ENCODE assay signal across 10 mouse cellular contexts in the genomic region with DNA sequence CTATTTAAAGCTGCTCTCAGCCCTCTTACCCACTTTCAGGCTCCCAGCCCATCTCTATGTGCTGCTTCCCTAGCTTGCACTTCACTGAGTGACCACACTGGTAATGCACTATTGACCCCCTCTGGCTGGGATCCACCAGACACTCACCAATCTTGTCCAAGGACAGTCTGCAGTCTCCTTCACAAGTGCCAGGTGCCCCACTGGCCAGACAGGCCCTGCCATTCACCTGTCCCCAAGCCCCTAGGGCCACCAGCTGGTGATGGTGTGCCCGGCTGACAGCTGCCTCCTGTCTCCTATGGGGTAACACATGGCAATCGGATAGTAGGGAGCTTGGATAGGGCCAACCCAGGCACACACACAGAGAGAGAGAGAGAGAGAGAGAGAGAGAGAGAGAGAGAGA. TPM values are rescaled to one million over a fixed set of nuclear protein-coding genes. Genes with fewer than 3 reads are reported as not detected.
DNase-seq lines count a peak whose midpoint lies in the region; ATAC-seq and TF ChIP-seq lines count a peak whose summit lies in the region.
"Had no signal": no experiment of that assay in that cellular context is flagged by ENCODE, and none has a peak within 500 bp of the region (broad histone marks: within the 10 kb centered on the region; RNA-seq: fewer than 3 reads in every experiment).

No protein-coding gene starts in this region.

- no peak overlapping the region for H3K4me2 ChIP-seq in kidney, embryonic 16.5 days (replicated peaks; ENCODE audit: low read depth, low read length)
- H3K4me2 ChIP-seq in CH12.LX (ENCODE audit: insufficient read depth, low read depth, poor library complexity, severe bottlenecking) = peak overlapping the region; percentile 95
- H3K4me2 ChIP-seq in hindbrain, embryonic 15.5 days = peak overlapping the region; percentile 65

- no peak for TF ChIP-seq RAD21 in CH12.LX (IDR thresholded peaks at IDR 0.05; ENCODE audit: low read depth, low read length)

- no peak for DNase-seq in kidney, adult 11 months
- DNase-seq in CH12.LX (ENCODE audit: extremely low read depth) = no peak
- DNase-seq in cerebellum, adult 2 months = peak; percentile 81 to 88
- DNase-seq in urinary bladder, postnatal 10 days (ENCODE audit: low spot score) = no peak
- DNase-seq in spleen, postnatal 10 days (ENCODE audit: low spot score in 2 of 2) = no peak
- no peak for DNase-seq in adrenal gland, postnatal 14 days
- DNase-seq: adrenal gland, adult 2 months had no signal

- TF ChIP-seq POLR2A in CH12.LX (IDR thresholded peaks at IDR 0.05; ENCODE audit: low read depth, low read length) = no peak; the same call in 1 of the 2 replicates
- no peak for TF ChIP-seq POLR2A in cerebellum, adult 2 months (IDR thresholded peaks at IDR 0.05; ENCODE audit: borderline replicate concordance, insufficient read depth, low read length)

- H3K4me3 ChIP-seq in kidney, embryonic 16.5 days (ENCODE audit: low read length) = peak overlapping the region; percentile 77; the same call in 1 of the 2 replicates
- H3K4me3 ChIP-seq in CH12.LX (replicated peaks in 1 of 3; ENCODE audit: low read depth in 2 of 3, low read length in 2 of 3, poor library complexity in 1 of 3) = peak overlapping the region; percentile 94 to 100 (median 99)
- H3K4me3 ChIP-seq in cerebellum, adult 2 months (replicated peaks; ENCODE audit: insufficient read depth, low read depth, low read length) = peak overlapping the region; percentile 67
- H3K4me3 ChIP-seq in hindbrain, embryonic 15.5 days = peak overlapping the region; percentile 93

- H3K9me3 ChIP-seq in kidney, embryonic 16.5 days (ENCODE audit: low read length) = no peaks in the 10 kb centered on the region
- no peaks in the 10 kb centered on the region for H3K9me3 ChIP-seq in CH12.LX (replicated peaks; ENCODE audit: low read length)
- no peaks in the 10 kb centered on the region for H3K9me3 ChIP-seq in hindbrain, embryonic 15.5 days
- H3K9me3 ChIP-seq: embryonic facial prominence, embryonic 13.5 days had no signal

- no peak for ATAC-seq in kidney, embryonic 16.5 days (ENCODE audit: low FRiP score, low TSS enrichment)
- ATAC-seq in hindbrain, embryonic 15.5 days (ENCODE audit: low FRiP score, low read depth) = no peak

- H3K27ac ChIP-seq in kidney, embryonic 16.5 days (ENCODE audit: low read length) = no peak overlapping the region
- peak overlapping the region; percentile 96 for H3K27ac ChIP-seq in CH12.LX (ENCODE audit: insufficient read depth, low read depth)
- peak overlapping the region; percentile 49 for H3K27ac ChIP-seq in cerebellum, adult 2 months (ENCODE audit: insufficient read depth, low read length)
- H3K27ac ChIP-seq in hindbrain, embryonic 15.5 days (replicated peaks) = no peak overlapping the region
- H3K27ac ChIP-seq: embryonic facial prominence, embryonic 13.5 days had no signal

- in situ Hi-C loops in CH12.LX (cut with MboI; ENCODE audit: low pct_ligation_motif_present, low pct_unique_long_range_greater_than_20kb, low sequenced_read_pairs) = no loop called here

- H3K79me2 ChIP-seq in CH12.LX (replicated peaks; ENCODE audit: control insufficient read depth, extremely low read depth, insufficient read depth, poor library complexity, severe bottlenecking) = peaks cover 86% of the 10 kb centered on the region

- peaks cover 36% of the 10 kb centered on the region for H3K27me3 ChIP-seq in kidney, embryonic 16.5 days (ENCODE audit: insufficient read depth, low read length)
- no peaks in the 10 kb centered on the region for H3K27me3 ChIP-seq in CH12.LX (replicated peaks)
- no peaks in the 10 kb centered on the region for H3K27me3 ChIP-seq in cerebellum, adult 2 months (ENCODE audit: control insufficient read depth, insufficient read depth, low read length)
- H3K27me3 ChIP-seq in hindbrain, embryonic 15.5 days = no peaks in the 10 kb centered on the region; the same call in 1 of the 2 replicates

- H3K4me1 ChIP-seq in kidney, embryonic 16.5 days (ENCODE audit: insufficient read depth, low read length) = peaks cover 23% of the 10 kb centered on the region
- peaks cover 29 to 64% of the 10 kb centered on the region in 2 experiments for H3K4me1 ChIP-seq in CH12.LX (ENCODE audit: control insufficient read depth in 1 of 2, insufficient read depth in 2 of 2)
- peaks cover 59% of the 10 kb centered on the region for H3K4me1 ChIP-seq in cerebellum, adult 2 months (ENCODE audit: control insufficient read depth, insufficient read depth, low read length)
- H3K4me1 ChIP-seq in hindbrain, embryonic 15.5 days (replicated peaks) = peaks cover 61% of the 10 kb centered on the region

- dilution Hi-C loops in CH12.LX (cut with MboI; ENCODE audit: extremely low pct_ligation_motif_present, extremely low pct_unique_long_range_greater_than_20kb, low sequenced_read_pairs) = no loop called here

- 55% methylated on average over 2 of the region's 2 CpGs for WGBS in kidney, embryonic 16.5 days
- WGBS in cerebellum, adult 2 months = 12% methylated on average over 2 of the region's 2 CpGs
- WGBS in hindbrain, embryonic 15.5 days = 54% methylated on average over 2 of the region's 2 CpGs

- no peak for TF ChIP-seq CTCF in CH12.LX (conservative IDR thresholded peaks at IDR 0.05 in 1 of 2, IDR thresholded peaks at IDR 0.05 in 1 of 2; ENCODE audit: low read depth in 2 of 2, low read length in 2 of 2)
- 0 out of 2 replicates have a peak, but pooled peaks have one; percentile 8 for TF ChIP-seq CTCF in cerebellum, adult 2 months (IDR thresholded peaks at IDR 0.05; ENCODE audit: borderline replicate concordance, insufficient read depth, low read depth, low read length)

- no peak for TF ChIP-seq EP300 in CH12.LX (IDR thresholded peaks at IDR 0.05; ENCODE audit: low read length)

- no peak overlapping the region for H3K9ac ChIP-seq in kidney, embryonic 16.5 days (replicated peaks; ENCODE audit: low read length)
- H3K9ac ChIP-seq in CH12.LX (ENCODE audit: insufficient read depth, low read depth) = peak overlapping the region; percentile 99
- no peak overlapping the region for H3K9ac ChIP-seq in hindbrain, embryonic 15.5 days
- H3K9ac ChIP-seq: embryonic facial prominence, embryonic 13.5 days had no signal

- no peaks in the 10 kb centered on the region for H3K36me3 ChIP-seq in kidney, embryonic 16.5 days (ENCODE audit: insufficient read depth, low read length)
- H3K36me3 ChIP-seq in CH12.LX (replicated peaks in 1 of 2; ENCODE audit: control insufficient read depth in 1 of 2, insufficient read depth in 1 of 2, low read length in 1 of 2) = peaks cover 45 to 57% of the 10 kb centered on the region in 2 experiments
- no peaks in the 10 kb centered on the region for H3K36me3 ChIP-seq in hindbrain, embryonic 15.5 days
- H3K36me3 ChIP-seq: embryonic facial prominence, embryonic 13.5 days had no signal

TF ChIP-seq in CH12.LX, 34 proteins besides CTCF, POLR2A, EP300 and RAD21:
- TF ChIP-seq SIN3A (IDR thresholded peaks at IDR 0.05; ENCODE audit: low read length) = no peak; the same call in 1 of the 2 replicates
- TF ChIP-seq UBTF (IDR thresholded peaks at IDR 0.05; ENCODE audit: low read depth, low read length) = peak; percentile 30; the same call in 1 of the 2 replicates

RNA-seq across cellular contexts. Expression of a gene that starts 2.1 kb away (rescaled TPM):
- polyA plus RNA-seq in kidney, embryonic 16.5 days (2015; fragmentation: Nextera tagmentation; extraction: Ambion mirVana) = 0.32 and 0.56 TPM in 2 replicates
- 113 and 181 TPM in 2 replicates for total RNA-seq in CH12.LX (2012; rRNA removed)
- total RNA-seq in CH12.LX (2014; rRNA removed) = 78.2 and 88.6 TPM in 2 replicates
- 81.9 and 89.4 TPM in 2 replicates for polyA plus RNA-seq in CH12.LX (2012; ENCODE audit: insufficient read length, low read depth)
- 177 and 189 TPM in 2 replicates for polyA plus RNA-seq in cerebellum, adult 2 months (2012; rRNA removed)
- polyA plus RNA-seq in hindbrain, embryonic 15.5 days (2015; fragmentation: Nextera tagmentation; extraction: Ambion mirVana) = 2.5 and 3.7 TPM in 2 replicates
- total RNA-seq in adrenal gland, postnatal 14 days (2021) = 18.4 and 23.5 TPM in 2 replicates

RNA-seq across cellular contexts. Expression of a gene that starts 31.3 kb away (rescaled TPM):
- polyA plus RNA-seq in kidney, embryonic 16.5 days (2015; fragmentation: Nextera tagmentation; extraction: Ambion mirVana) = 119 and 128 TPM in 2 replicates
- total RNA-seq in CH12.LX (2012; rRNA removed) = 31.2 and 37.3 TPM in 2 replicates
- total RNA-seq in CH12.LX (2014; rRNA removed) = 19.9 and 24.7 TPM in 2 replicates
- polyA plus RNA-seq in CH12.LX (2012; ENCODE audit: insufficient read length, low read depth) = 73.3 and 81.1 TPM in 2 replicates
- 133 and 140 TPM in 2 replicates for polyA plus RNA-seq in cerebellum, adult 2 months (2012; rRNA removed)
- 164 and 172 TPM in 2 replicates for polyA plus RNA-seq in hindbrain, embryonic 15.5 days (2015; fragmentation: Nextera tagmentation; extraction: Ambion mirVana)
- total RNA-seq in adrenal gland, postnatal 14 days (2021) = 71.6 and 82.1 TPM in 2 replicates

Comparison
In these comparisons a context has a peak if more than half of its experiments do, and no peak if none do; other contexts are left out.
1. H3K27ac ChIP-seq: peak in CH12.LX (single experiment) and cerebellum, adult 2 months (single experiment); none in kidney, embryonic 16.5 days (single experiment) and hindbrain, embryonic 15.5 days (single experiment).
2. DNase-seq: peak in cerebellum, adult 2 months (2 of 2); none in kidney, adult 11 months (single experiment), CH12.LX (single experiment), urinary bladder, postnatal 10 days (single experiment), spleen, postnatal 10 days (0 of 2) and adrenal gland, postnatal 14 days (single experiment).
3. RNA of a gene that starts 2.1 kb away (polyA plus RNA-seq): 177 to 189 TPM in cerebellum, adult 2 months and 81.9 to 89.4 TPM in CH12.LX; 2.5 to 3.7 TPM in hindbrain, embryonic 15.5 days and 0.32 to 0.56 TPM in kidney, embryonic 16.5 days; every median in the first group is over 10 times any median in the second.
4. Peak in every context shown above with its lines, with median percentiles within 50 percentile points of each other: H3K4me3 ChIP-seq.